Mouse (Mus musculus): ENCODE data around the gene Sf3a3. TPM values are rescaled to one million over a fixed set of nuclear protein-coding genes. Genes with fewer than 3 reads are reported as not detected.

The Sf3a3 gene
- total RNA-seq, 2 experiments from 2014 or later, result 45.9 to 47.3 TPM

DNA sequence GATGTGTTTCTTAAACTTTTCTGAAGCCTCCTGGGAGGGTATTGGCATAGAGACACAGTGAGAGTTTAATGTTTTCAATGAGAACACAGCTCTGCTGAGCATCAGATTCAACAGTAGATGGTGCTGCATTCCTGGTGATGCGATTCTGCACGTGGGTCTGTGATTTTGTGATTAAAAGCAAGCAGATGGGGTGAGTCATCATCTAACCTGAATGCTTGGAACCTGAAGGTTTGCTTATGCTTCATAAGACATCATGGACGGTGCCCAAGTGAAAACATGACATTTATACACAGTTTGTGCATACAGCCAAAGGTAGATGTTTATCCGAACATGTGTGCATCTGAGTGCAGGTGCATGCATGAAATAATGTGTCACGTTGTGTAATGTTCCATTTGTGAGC lies 56.0 kb downstream of the Sf3a3 start:
- DNase-seq, result no peak

DNA sequence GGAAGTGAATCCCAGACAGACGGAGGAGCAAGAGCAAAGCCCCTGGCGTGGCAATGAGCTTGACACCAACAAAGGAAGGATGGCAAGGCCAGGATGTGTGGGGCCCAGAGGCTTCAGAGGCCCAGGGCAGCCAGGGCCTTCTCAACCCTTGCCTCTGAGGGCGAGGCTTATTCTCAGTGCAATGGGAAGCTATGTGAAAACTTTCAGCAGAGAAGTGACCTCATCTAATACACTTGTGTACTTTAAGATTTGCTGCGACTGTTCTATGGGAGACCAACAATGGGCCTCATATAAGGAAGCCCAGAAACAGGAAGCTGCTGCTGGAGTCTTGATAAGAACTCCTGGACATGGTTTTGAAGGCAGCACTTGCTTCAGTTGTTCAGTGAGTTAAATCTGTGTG lies 57.5 kb downstream of the Sf3a3 start:
- no peak for DNase-seq
- intact Hi-C loops (cut with DNase I), result no loop called here

More for the DNA sequence above, 56.0 kb downstream of the Sf3a3 start:
- intact Hi-C loops (cut with DNase I), result no loop called here

DNA sequence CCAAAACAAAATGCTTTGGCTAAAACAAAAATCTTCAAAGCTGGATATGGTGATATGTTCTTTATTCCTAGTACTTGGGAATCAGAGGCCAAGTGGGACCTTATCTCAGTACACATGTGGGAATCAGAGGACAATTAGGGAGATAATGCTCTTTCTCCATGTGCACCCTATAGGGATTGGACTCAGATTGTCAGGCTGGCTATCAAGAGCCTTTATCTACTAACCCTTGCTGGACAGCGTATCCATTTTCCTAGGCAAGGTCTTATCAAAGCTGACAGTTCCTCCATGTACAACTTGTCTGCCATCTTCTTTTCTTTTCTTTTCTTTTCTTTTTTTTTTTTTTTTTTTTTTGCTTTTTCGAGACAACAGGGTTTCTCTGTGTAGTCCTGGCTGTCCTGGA lies 58.9 kb downstream of the Sf3a3 start:
- no peak for DNase-seq
- intact Hi-C loops (cut with DNase I), result no loop called here

DNA sequence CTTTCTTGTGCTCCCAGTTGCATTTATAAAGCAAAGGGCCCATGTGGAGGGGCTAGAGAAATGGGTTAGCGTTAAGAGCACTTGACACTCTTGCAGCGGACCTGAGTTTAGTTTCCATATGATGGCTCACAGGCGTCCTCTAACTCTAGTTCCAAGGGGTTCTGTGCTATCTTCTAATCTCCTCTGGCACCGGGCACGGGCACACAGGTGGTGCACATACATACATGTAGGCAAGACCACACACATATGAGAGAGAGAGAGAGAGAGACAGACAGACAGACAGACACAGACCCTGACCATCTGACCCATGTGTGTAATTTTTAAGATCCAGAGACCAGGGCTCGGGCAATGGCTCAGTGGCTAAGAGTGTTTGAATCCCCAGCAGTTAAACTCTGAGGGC lies 59.4 kb downstream of the Sf3a3 start:
- no peak for DNase-seq
- intact Hi-C loops (cut with DNase I), result no loop called here

DNA sequence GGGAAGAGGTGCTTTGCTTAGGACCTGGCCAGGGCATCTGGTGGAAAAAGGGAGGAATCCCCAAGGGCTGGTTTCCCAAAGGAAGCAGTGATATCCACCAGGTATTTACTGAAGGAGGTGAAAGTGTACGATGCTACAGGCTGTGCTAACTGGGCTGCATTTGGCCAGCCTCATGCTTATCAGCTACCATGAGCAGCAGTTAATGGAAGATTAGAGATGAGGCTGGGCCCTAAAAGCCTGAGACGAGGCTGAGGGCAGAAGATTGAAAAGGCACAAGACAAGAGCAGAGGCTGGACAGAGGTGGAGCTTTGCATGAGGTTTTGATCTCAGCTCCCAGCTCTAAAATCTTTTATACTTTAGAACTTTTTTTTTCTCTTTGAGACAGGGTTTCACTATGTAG lies 59.9 kb downstream of the Sf3a3 start:
- DNase-seq, result no peak
- intact Hi-C loops (cut with DNase I), result no loop called here

DNA sequence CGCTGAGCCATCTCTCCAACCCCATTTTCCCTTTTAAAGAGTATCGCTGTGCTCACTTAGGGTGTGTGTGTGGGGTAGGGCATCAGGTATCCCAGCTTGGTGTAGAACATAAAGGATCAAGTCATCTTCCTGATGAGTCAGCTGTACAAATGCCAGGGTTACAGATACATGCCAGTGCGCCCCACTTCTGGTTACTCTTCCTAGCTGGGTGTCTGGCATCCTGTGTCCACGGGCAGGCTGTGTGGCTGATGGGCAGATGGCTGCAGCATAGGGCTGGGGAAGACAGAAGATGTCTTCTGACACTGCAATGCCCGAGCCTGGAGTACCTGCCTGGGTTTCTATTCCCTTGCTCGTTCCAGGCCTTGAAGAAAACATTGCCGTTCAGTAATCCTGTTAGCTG lies 66.8 kb downstream of the Sf3a3 start:
- DNase-seq, result no peak
- intact Hi-C loops (cut with DNase I), result no loop called here

Small RNA genes lying within 50 kb of the gene (microRNA-seq; reads per million reads assigned to microRNA genes)
- not detected for gene Gm24721
- not detected for gene Mir697
- gene Mir698, result 1.2 reads per million

Other genes with a start within 250 kb of the Sf3a3 start
- gene 3100002H09Rik, start 104.0 kb upstream of the Sf3a3 start, total RNA-seq (2021), result 1 to 10 TPM in 1 of 2 experiments, under 1 TPM in 1; 0.99 to 1.5 TPM
- gene Pou3f1, start 58.0 kb upstream of the Sf3a3 start, total RNA-seq (2021), result 10 to 100 TPM; 42.4 to 52.0 TPM
- gene Utp11, start 21.2 kb upstream of the Sf3a3 start, total RNA-seq (2021), result 10 to 100 TPM; 16.5 to 20.2 TPM
- gene Fhl3, start 14.1 kb upstream of the Sf3a3 start, total RNA-seq (2021), result 1 to 10 TPM; 4.3 to 4.9 TPM
- gene Inpp5b, start 27.1 kb downstream of the Sf3a3 start, total RNA-seq (2021), result 10 to 100 TPM; 30.4 to 33.6 TPM
- 10 to 100 TPM; 25.0 to 27.2 TPM for gene Mtf1, start 87.3 kb downstream of the Sf3a3 start, total RNA-seq (2021)
- 10 to 100 TPM; 40.6 to 45.8 TPM for gene Yrdc, start 135.9 kb downstream of the Sf3a3 start, total RNA-seq (2021)
- 10 to 100 TPM; 74.1 to 75.1 TPM for gene 1110065P20Rik, start 136.4 kb downstream of the Sf3a3 start, total RNA-seq (2021)
- gene Maneal, start 147.4 kb downstream of the Sf3a3 start, total RNA-seq (2021), result 10 to 100 TPM; 48.8 to 52.5 TPM
- gene Epha10, start 166.1 kb downstream of the Sf3a3 start, total RNA-seq (2021), result 10 to 100 TPM; 15.7 to 18.8 TPM
- 10 to 100 TPM; 16.3 to 18.6 TPM for gene 9930104L06Rik, start 222.3 kb downstream of the Sf3a3 start, total RNA-seq (2021)
- 10 to 100 TPM; 10.6 to 11.3 TPM for gene Cdca8, start 224.5 kb downstream of the Sf3a3 start, total RNA-seq (2021)